Mouse (Mus musculus): ENCODE data around the gene Zfp658.
A peak's percentile ranks its signal among the peaks of the same experiment; 100 is the strongest.

Zfp658 gene

DNA sequence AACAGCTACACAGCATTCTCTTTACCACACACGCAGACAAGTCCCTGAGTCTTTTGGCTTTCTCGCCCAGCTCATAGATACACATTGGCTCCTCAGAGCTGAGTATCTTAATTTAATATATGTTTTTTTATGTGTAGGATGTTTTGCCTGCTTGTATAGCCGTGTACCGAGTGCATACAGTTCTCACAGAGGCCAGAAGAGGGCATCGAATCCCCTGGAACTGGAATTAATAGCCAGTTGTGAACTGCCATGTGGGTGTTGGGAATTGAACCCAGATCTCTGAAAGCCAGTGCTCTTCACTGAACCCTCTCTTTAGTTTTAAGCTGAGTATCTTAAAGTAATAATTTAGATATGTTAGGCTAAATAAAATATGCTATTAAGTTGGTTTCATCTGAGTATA lies 22.7 kb downstream of the Zfp658 start:
- peak in 1 of 2 experiments; percentile 48 for DNase-seq

GRCm38 (mm10) chr7:43601884-43602283 lies 39.8 kb downstream of the Zfp658 start:
- no peak for DNase-seq

GRCm38 (mm10) chr7:43606896-43607742 lies 45.1 kb downstream of the Zfp658 start, which contains the start of gene Zfp819:
TSS of gene Zfp819 (plus strand) at chr7:43607169.
- peak; percentile 59 to 67 for DNase-seq

DNA sequence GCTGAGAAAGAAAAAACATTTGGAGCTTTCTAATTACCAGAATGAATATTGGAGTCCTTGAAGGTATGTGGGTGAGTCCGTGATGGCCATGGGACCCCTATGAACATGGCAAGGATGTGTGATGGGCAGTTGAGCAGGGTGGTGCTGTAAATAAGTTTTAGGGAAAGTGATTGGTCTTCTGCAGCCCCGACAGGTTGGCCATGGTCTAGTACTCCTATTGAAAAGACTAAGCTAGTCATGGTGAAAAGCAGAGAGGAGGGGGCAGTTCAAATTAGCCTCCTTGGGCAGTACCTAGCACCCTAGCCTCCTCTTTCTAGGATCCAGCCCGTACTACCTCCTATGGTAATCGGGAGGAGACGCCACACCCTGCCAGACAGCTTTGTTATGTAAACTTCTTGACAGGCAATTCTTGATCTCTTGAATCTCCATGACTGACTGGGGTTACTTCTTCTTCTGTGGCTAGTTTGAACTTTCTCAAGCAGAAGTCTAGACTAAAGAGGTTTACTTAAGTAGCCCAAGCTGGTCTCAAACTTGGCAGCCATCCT lies 45.8 kb downstream of the Zfp658 start:
- DNase-seq: no peak

- no peak for DNase-seq
Observed at GRCm38 (mm10) chr7:43608316-43608824, 46.3 kb downstream of the Zfp658 start.

DNA sequence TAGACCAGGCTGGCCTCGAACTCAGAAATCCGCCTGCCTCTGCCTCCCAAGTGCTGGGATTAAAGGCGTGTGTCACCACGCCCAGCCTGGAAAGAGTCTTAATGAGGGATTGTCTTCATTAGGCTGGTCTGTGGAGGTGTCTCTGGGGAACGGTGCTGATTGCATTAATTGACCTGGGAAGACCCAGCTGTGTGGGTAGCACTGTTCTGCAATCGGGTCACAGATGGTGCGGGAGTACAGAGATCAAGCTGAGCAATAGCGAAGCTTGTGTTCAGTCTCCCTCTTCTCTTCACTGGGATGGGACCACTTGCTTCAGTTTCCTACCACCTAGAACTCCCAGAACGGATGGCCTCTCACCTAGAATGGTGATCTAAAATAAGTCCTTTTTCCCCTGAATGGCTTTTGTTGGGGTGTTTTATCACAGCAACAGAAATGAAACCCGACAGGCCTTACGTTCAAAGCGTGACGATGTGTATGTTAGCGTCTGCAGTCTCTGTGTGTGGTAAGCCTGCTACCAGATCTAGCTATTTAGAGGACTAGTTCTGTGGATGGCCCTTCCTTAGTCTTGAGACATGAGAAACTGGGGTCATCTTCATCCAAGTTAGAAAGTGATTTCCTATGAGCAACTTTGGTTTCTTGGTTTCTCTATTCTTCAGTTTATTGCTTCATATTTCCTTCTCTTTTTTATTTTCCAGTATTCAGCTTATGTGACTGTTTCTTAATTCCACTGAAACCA lies 51.9 kb downstream of the Zfp658 start:
- no peak for DNase-seq

GRCm38 (mm10) chr7:43622927-43623326 lies 60.9 kb downstream of the Zfp658 start:
- no peak for DNase-seq

DNA sequence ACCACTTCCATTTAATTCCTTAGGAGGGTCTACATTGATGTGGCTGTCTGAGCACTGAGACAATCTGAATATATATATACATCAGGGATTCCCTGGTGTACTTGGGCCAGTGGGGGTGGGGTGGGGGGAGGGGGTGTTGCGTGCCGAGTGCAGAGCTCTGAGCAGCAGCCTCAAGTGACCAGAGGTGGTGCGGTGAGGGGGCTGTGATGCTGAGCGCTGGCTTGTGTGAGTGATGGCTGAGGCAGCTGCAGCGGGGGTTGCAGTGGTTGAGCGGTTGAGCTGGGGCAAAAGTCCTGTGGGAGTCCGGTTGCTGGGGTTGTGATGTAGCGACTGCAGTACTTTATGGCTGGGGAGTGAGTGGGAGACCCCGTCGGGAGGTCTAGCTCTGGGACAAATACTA lies 61.8 kb downstream of the Zfp658 start:
- no peak for DNase-seq
